Mouse (Mus musculus): Measurements from ENCODE around the gene Angel2. TPM values are rescaled to one million over a fixed set of nuclear protein-coding genes. Genes with fewer than 3 reads are reported as not detected.

Angel2 gene
- polyA plus RNA-seq, 1 experiment from 2014 or later: 64.4 TPM

Other genes starting within 250 kb of the Angel2 start
- 23.9 and 29.1 TPM in 2 replicates for gene Rps6kc1, start 13.3 kb upstream of the Angel2 start, polyA plus RNA-seq (2016; fragmentation: Nextera tagmentation; extraction: Ambion mirVana)
- gene Vash2, start 54.2 kb downstream of the Angel2 start, polyA plus RNA-seq (2016; fragmentation: Nextera tagmentation; extraction: Ambion mirVana): 81.0 and 94.6 TPM in 2 replicates
- gene Flvcr1, start 101.0 kb downstream of the Angel2 start, polyA plus RNA-seq (2016; fragmentation: Nextera tagmentation; extraction: Ambion mirVana): 9.1 and 9.6 TPM in 2 replicates
- gene Spata45, start 111.5 kb downstream of the Angel2 start, polyA plus RNA-seq (2016; fragmentation: Nextera tagmentation; extraction: Ambion mirVana): not detected in 2 replicates
- 14.5 and 17.6 TPM in 2 replicates for gene Tatdn3, start 137.8 kb downstream of the Angel2 start, polyA plus RNA-seq (2016; fragmentation: Nextera tagmentation; extraction: Ambion mirVana)
- 12.6 and 15.8 TPM in 2 replicates for gene Nsl1, start 137.9 kb downstream of the Angel2 start, polyA plus RNA-seq (2016; fragmentation: Nextera tagmentation; extraction: Ambion mirVana)
- 2.8 and 3.8 TPM in 2 replicates for gene Batf3, start 172.7 kb downstream of the Angel2 start, polyA plus RNA-seq (2016; fragmentation: Nextera tagmentation; extraction: Ambion mirVana)
- not detected in 2 replicates for gene Fam71a, start 239.7 kb downstream of the Angel2 start, polyA plus RNA-seq (2016; fragmentation: Nextera tagmentation; extraction: Ambion mirVana)